Mouse (Mus musculus) hindbrain, embryonic 16.5 days (tissue): ENCODE results near the gene Dctpp1. TPM values are rescaled to one million over a fixed set of nuclear protein-coding genes. Genes with fewer than 3 reads are reported as not detected.

Source experiments
- ATAC-seq: fragments of 200-750 bp; cut with Nextera tagmentation; 2 replicates; pipeline ENCODE4 v1.8.0; 2017; ENCODE audit warnings: moderate TSS enrichment, moderate library complexity
- H3K27ac ChIP-seq: fragments of 300-500 bp; sonication (generic); 2 replicates; pipeline ENCODE4 v1.5.1; 2014; ENCODE audit warnings: low read depth, mild to moderate bottlenecking, control low read depth, low read length, moderate library complexity
- H3K27me3 ChIP-seq: fragments of 300-500 bp; sonication (generic); replicated peaks from 2 replicates; pipeline ENCODE4 v1.6.1; 2014; ENCODE audit warnings: low read length; ENCODE audit not compliant: control insufficient read depth, insufficient read depth
- H3K36me3 ChIP-seq: fragments of 300-500 bp; sonication (generic); 2 replicates; pipeline ENCODE4 v1.6.1; 2014; ENCODE audit warnings: mild to moderate bottlenecking, low read length, moderate library complexity, mixed read lengths; ENCODE audit not compliant: control insufficient read depth, insufficient read depth
- H3K4me1 ChIP-seq: fragments of 300-500 bp; sonication (generic); 2 replicates; pipeline ENCODE4 v1.6.1; 2014; ENCODE audit warnings: low read depth, low read length; ENCODE audit not compliant: control insufficient read depth, insufficient read depth
- H3K4me2 ChIP-seq: fragments of 300-500 bp; sonication (generic); 2 replicates; pipeline ENCODE4 v1.6.1; 2014; ENCODE audit warnings: mild to moderate bottlenecking, low read length, control low read depth, moderate library complexity
- H3K4me3 ChIP-seq: fragments of 300-500 bp; sonication (generic); 2 replicates; pipeline ENCODE4 v1.5.1; 2014; ENCODE audit warnings: mild to moderate bottlenecking, low read length, control low read depth, moderate library complexity
- H3K9ac ChIP-seq: fragments of 300-500 bp; sonication (generic); 2 replicates; pipeline ENCODE4 v1.6.1; 2014; ENCODE audit warnings: low read depth, mild to moderate bottlenecking, control low read depth, low read length, moderate library complexity
- H3K9me3 ChIP-seq: fragments of 300-500 bp; sonication (generic); 2 replicates; pipeline ENCODE4 v1.6.1; 2014; ENCODE audit warnings: mild to moderate bottlenecking, low read length, moderate library complexity; ENCODE audit not compliant: control insufficient read depth
- WGBS: fragments of 180-500 bp; shearing (Covaris S2); extraction: QIAGEN DNeasy Blood & Tissue Kit; methylation state at CpG from one replicate; pipeline ENCODE4 v1.1.7; 2014; 5-methylcytosine and 5-hydroxymethylcytosine counted together
- polyA plus RNA-seq: library from polyadenylated mRNA; unstranded; fragments of >200 nt; fragmentation: Nextera tagmentation; extraction: Ambion mirVana; gene quantifications from 2 replicates; pipeline ENCODE4 v1.2.1, GENCODE M21; 2015

Dctpp1 gene
- polyA plus RNA-seq, 1 experiment from 2014 or later, result 118 TPM

GRCm38 (mm10) chr7:127287940-127288339 is 27.4 kb upstream of the Dctpp1 start:
- Histone ChIP-seq H3K27ac (no peak overlapping the region), H3K27me3 (no peaks in the 10 kb centered on the region; the same call in 1 of the 2 replicates), H3K4me2 (no peak overlapping the region), H3K9ac (no peak overlapping the region), H3K9me3 (peaks cover 8% of the 10 kb centered on the region), H3K4me3 (no peak overlapping the region), H3K4me1 (no peaks in the 10 kb centered on the region), H3K36me3 (no peaks in the 10 kb centered on the region)
- 70% methylated on average over 1 of the region's 1 CpGs for WGBS
- no peak for ATAC-seq

DNA sequence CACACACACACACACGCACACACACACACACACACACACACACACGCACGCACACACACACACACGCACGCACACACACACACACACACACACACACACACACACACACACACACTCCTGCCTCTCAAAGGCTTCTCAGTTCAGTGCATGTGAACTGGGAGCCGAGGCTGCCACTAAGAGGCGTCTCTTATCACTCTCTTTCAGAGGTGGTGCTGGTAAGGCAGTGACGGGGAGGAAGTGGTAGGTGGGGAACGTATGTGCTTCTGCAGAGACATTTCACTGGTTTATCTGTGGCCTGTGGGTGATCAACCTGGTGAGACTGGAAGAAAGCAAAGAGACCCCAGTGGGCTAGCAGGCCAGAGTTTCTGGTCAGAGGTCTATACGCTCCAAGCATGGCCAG is 24.6 kb upstream of the Dctpp1 start:
- Histone ChIP-seq H3K36me3 (no peaks in the 10 kb centered on the region), H3K4me2 (no peak overlapping the region), H3K4me3 (no peak overlapping the region), H3K4me1 (no peaks in the 10 kb centered on the region), H3K9me3 (peaks cover 8% of the 10 kb centered on the region), H3K27me3 (no peaks in the 10 kb centered on the region), H3K9ac (no peak overlapping the region), H3K27ac (no peak overlapping the region)
- WGBS, result 71% methylated on average over 8 of the region's 10 CpGs
- no peak for ATAC-seq

GRCm38 (mm10) chr7:127282190-127282589 is 21.7 kb upstream of the Dctpp1 start:
- no peaks in the 10 kb centered on the region for H3K9me3 ChIP-seq
- WGBS, result 81% methylated on average over 2 of the region's 2 CpGs
- H3K4me3 ChIP-seq, result no peak overlapping the region
- no peak overlapping the region for H3K27ac ChIP-seq
- H3K27me3 ChIP-seq, result no peaks in the 10 kb centered on the region
- H3K9ac ChIP-seq, result no peak overlapping the region
- H3K4me1 ChIP-seq, result no peaks in the 10 kb centered on the region
- no peak for ATAC-seq
- no peak overlapping the region for H3K4me2 ChIP-seq
- H3K36me3 ChIP-seq, result no peaks in the 10 kb centered on the region

DNA sequence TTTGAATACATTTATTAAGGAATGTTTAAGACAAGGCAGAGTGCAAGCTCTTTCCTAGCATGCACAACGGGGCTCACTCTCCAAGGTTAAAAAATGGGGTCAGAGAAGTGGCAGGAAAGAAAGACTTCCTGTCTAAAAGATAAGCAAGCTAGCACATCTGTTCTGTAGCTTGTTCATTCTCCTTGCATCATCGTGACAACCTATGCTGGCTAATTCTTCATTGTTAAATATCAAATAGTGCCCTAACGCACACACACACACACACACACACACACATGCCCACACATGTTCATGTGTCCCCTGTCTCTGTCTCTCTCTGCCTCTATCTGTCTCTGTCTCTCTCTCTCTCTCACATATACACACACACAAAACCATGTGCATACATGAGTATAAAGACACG is 20.6 kb upstream of the Dctpp1 start:
- no peaks in the 10 kb centered on the region for H3K9me3 ChIP-seq
- H3K27ac ChIP-seq, result no peak overlapping the region
- no peaks in the 10 kb centered on the region for H3K4me1 ChIP-seq
- no peaks in the 10 kb centered on the region for H3K36me3 ChIP-seq
- no peak overlapping the region for H3K9ac ChIP-seq
- no peak overlapping the region for H3K4me2 ChIP-seq
- WGBS, result 83% methylated on average over 4 of the region's 4 CpGs
- H3K4me3 ChIP-seq, result no peak overlapping the region
- ATAC-seq, result no peak
- no peaks in the 10 kb centered on the region for H3K27me3 ChIP-seq

- Histone ChIP-seq H3K4me2 (no peak overlapping the region), H3K27ac (no peak overlapping the region), H3K4me3 (no peak overlapping the region), H3K9ac (no peak overlapping the region), H3K9me3 (no peaks in the 10 kb centered on the region), H3K27me3 (no peaks in the 10 kb centered on the region), H3K36me3 (no peaks in the 10 kb centered on the region), H3K4me1 (no peaks in the 10 kb centered on the region)
- WGBS, result 70% methylated on average over 3 of the region's 3 CpGs
- no peak for ATAC-seq
These were observed 19.6 kb upstream of the Dctpp1 start for GRCm38 (mm10) chr7:127280092-127280491.

DNA sequence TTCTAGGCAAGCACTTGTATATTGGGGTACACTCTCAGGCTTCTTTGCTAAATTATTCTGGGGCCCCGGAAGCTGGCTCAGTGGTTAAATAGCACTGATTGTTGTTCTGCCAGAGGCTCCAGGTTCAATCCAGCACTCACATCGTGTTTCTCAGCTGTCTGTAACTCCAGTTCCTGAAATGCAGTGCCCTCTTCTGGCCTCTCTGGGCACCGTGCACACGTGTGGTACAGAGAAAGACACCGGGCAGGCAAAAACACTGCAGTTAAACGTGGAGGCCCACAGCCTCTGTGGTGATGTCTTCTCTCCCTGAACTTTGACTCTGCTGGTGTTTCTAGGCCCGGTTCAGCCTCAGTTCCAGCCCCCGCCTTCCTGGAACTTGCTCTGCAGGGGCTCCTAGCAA is 17.8 kb upstream of the Dctpp1 start:
- H3K27me3 ChIP-seq, result no peaks in the 10 kb centered on the region
- no peak overlapping the region for H3K27ac ChIP-seq
- no peak overlapping the region for H3K4me3 ChIP-seq
- peaks cover 3% of the 10 kb centered on the region; the same call in 1 of the 2 replicates for H3K4me1 ChIP-seq
- no peak overlapping the region for H3K9ac ChIP-seq
- no peaks in the 10 kb centered on the region for H3K9me3 ChIP-seq
- H3K36me3 ChIP-seq, result no peaks in the 10 kb centered on the region
- ATAC-seq, result no peak
- no peak overlapping the region for H3K4me2 ChIP-seq
- WGBS, result 17% methylated on average over 8 of the region's 8 CpGs

- Histone ChIP-seq H3K4me1 (peaks cover 10% of the 10 kb centered on the region), H3K9ac (no peak overlapping the region), H3K9me3 (no peaks in the 10 kb centered on the region), H3K4me3 (no peak overlapping the region), H3K27ac (no peak overlapping the region), H3K27me3 (no peaks in the 10 kb centered on the region), H3K36me3 (no peaks in the 10 kb centered on the region; the same call in 1 of the 2 replicates), H3K4me2 (no peak overlapping the region)
- ATAC-seq, result no peak
- 74% methylated on average over 5 of the region's 5 CpGs for WGBS
These were observed 16.0 kb upstream of the Dctpp1 start for GRCm38 (mm10) chr7:127276519-127276961.

DNA sequence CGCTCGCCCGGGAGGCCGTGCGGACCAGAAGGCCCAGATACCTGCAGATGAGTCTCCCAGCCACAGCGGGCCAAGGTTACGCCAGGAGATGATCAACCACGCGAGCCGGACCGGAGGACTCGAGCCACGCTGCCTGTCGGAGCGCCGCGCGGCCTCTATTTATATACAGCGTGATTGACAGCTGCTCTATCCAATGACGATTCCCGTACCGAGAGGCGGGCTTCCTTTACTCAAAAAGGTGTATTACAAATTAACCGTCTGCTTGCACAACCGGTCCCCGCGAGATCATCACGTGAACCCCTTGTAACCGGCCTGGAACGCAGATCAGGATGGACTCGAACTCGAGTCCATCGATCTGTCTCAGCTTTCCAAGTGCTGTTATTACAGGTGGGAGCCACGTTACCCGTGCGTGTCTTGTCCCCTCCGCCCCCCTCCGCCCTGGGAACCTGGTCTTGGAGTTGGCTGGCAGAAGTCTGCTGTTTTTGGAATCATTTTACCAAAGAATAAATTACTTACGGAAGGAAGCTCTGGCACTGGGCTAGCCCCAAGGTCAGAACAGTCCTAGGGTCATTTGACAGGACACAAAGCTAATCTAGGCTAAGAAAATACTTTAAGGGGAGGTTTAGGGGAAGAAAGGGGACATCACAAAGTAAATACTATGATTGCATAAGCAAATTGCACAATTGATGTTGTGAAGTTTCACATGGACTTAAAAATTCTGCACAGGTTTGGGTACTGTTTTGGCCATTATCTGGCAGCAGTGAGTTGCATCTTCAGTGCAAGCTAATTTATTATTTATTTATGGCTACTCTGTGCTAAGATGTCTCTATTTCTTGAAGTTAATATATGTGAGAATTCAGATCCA is 13.6 kb upstream of the Dctpp1 start, which contains the start of gene Sephs2:
Gene Sephs2, minus strand, starts transcription at position 131 of the 865 bp plus-strand sequence.
- H3K9me3 ChIP-seq, result no peaks in the 10 kb centered on the region
- H3K4me2 ChIP-seq, result peak within 1 kb of the TSS; percentile 65
- no peaks in the 10 kb centered on the region for H3K27me3 ChIP-seq
- peak within 1 kb of the TSS; percentile 88 for H3K27ac ChIP-seq
- peak within 1 kb of the TSS; percentile 92 for H3K9ac ChIP-seq
- H3K4me1 ChIP-seq, result peaks cover 10% of the 10 kb centered on the region
- ATAC-seq, result peak; percentile 92
- H3K36me3 ChIP-seq, result peaks cover 4% of the 10 kb centered on the region
- 2% methylated on average over 39 of the region's 39 CpGs for WGBS
- peak within 1 kb of the TSS; percentile 85 for H3K4me3 ChIP-seq

GRCm38 (mm10) chr7:127273118-127273923 is 12.8 kb upstream of the Dctpp1 start:
- H3K9me3 ChIP-seq, result peaks cover 2% of the 10 kb centered on the region
- peaks cover 4% of the 10 kb centered on the region for H3K36me3 ChIP-seq
- H3K4me1 ChIP-seq, result peaks cover 10% of the 10 kb centered on the region
- H3K27ac ChIP-seq, result peak overlapping the region; percentile 88
- H3K4me2 ChIP-seq, result peak overlapping the region; percentile 65
- ATAC-seq, result peak; percentile 69
- 17% methylated on average over 43 of the region's 50 CpGs for WGBS
- no peaks in the 10 kb centered on the region for H3K27me3 ChIP-seq
- peak overlapping the region; percentile 92 for H3K9ac ChIP-seq
- peak overlapping the region; percentile 85 for H3K4me3 ChIP-seq
